Mouse (Mus musculus) midbrain, embryonic 11.5 days (tissue): ENCODE data around the gene Slc26a8. TPM values are rescaled to one million over a fixed set of nuclear protein-coding genes. Genes with fewer than 3 reads are reported as not detected.

ENCODE experiments used
- ATAC-seq: fragments of 200-750 bp; cut with Nextera tagmentation; 2 replicates; pipeline ENCODE4 v1.8.0; 2017; ENCODE audit warnings: moderate TSS enrichment, moderate library complexity; ENCODE audit not compliant: low FRiP score
- DNase-seq: peaks from one replicate; pipeline ENCODE4 v3.0.0; 2015; ENCODE audit warnings: low spot score; ENCODE audit errors: missing footprints
- H3K27ac ChIP-seq: fragments of 300-500 bp; sonication (generic); 2 replicates; pipeline ENCODE4 v1.5.1; 2014; ENCODE audit warnings: low read depth, low read length
- H3K27me3 ChIP-seq: fragments of 300-500 bp; sonication (generic); 2 replicates; pipeline ENCODE4 v1.6.1; 2014; ENCODE audit warnings: mild to moderate bottlenecking, low read length, moderate library complexity, mixed read lengths; ENCODE audit not compliant: control insufficient read depth, insufficient read depth
- H3K36me3 ChIP-seq: fragments of 300-500 bp; sonication (generic); 2 replicates; pipeline ENCODE4 v1.6.1; 2014; ENCODE audit warnings: mild to moderate bottlenecking, low read length, moderate library complexity, mixed read lengths; ENCODE audit not compliant: control insufficient read depth, insufficient read depth
- H3K4me1 ChIP-seq: fragments of 300-500 bp; sonication (generic); 2 replicates; pipeline ENCODE4 v1.6.1; 2014; ENCODE audit warnings: low read length; ENCODE audit not compliant: control insufficient read depth, insufficient read depth
- H3K4me2 ChIP-seq: fragments of 300-500 bp; sonication (generic); 2 replicates; pipeline ENCODE4 v1.6.1; 2014; ENCODE audit warnings: mild to moderate bottlenecking, moderate library complexity
- H3K4me3 ChIP-seq: fragments of 300-500 bp; sonication (generic); 2 replicates; pipeline ENCODE4 v1.5.1; 2014; ENCODE audit warnings: low read depth, low read length
- H3K9ac ChIP-seq: fragments of 300-500 bp; sonication (generic); 2 replicates; pipeline ENCODE4 v1.6.1; 2014; ENCODE audit warnings: low read length
- H3K9me3 ChIP-seq: fragments of 300-500 bp; sonication (generic); 2 replicates; pipeline ENCODE4 v1.6.1; 2016; ENCODE audit warnings: low read length; ENCODE audit not compliant: control insufficient read depth
- WGBS: fragments of 180-500 bp; shearing (Covaris S2); extraction: QIAGEN DNeasy Blood & Tissue Kit; methylation state at CpG from one replicate; pipeline ENCODE4 v1.1.7; 2014; 5-methylcytosine and 5-hydroxymethylcytosine counted together
- polyA plus RNA-seq: library from polyadenylated mRNA; unstranded; fragments of >200 nt; fragmentation: Nextera tagmentation; extraction: Ambion mirVana; gene quantifications from 2 replicates; pipeline ENCODE4 v1.2.1, GENCODE M21; 2014

Gene Slc26a8
- polyA plus RNA-seq, 1 experiment from 2014 or later: 0.75 TPM

DNA sequence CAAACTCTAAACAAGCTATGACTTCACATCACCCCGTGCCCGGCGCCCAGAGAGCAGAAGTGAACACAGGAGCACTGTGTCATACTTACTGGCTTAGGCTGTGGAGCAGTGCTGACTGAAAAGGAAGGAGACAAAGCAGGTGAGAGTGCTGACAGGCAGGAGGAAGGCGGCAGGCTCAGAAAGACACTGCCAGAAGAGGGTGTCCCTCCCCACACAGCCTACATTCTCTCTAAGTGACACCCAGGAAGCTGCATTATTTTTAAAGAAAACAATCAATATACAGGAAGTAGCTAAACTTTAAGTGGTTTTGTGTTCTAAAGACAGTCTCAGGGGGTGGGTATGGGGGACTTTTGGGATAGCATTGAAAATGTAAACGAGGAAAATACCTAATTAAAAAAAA lies 89.3 kb downstream of the Slc26a8 start:
- Histone ChIP-seq H3K27me3 (no peaks in the 10 kb centered on the region), H3K4me3 (no peak overlapping the region), H3K4me2 (no peak overlapping the region), H3K36me3 (peaks cover 51% of the 10 kb centered on the region), H3K4me1 (no peaks in the 10 kb centered on the region), H3K9me3 (no peaks in the 10 kb centered on the region), H3K9ac (no peak overlapping the region), H3K27ac (no peak overlapping the region)
- no peak for ATAC-seq
- DNase-seq: no peak
- 94% methylated on average over 5 of the region's 5 CpGs for WGBS

DNA sequence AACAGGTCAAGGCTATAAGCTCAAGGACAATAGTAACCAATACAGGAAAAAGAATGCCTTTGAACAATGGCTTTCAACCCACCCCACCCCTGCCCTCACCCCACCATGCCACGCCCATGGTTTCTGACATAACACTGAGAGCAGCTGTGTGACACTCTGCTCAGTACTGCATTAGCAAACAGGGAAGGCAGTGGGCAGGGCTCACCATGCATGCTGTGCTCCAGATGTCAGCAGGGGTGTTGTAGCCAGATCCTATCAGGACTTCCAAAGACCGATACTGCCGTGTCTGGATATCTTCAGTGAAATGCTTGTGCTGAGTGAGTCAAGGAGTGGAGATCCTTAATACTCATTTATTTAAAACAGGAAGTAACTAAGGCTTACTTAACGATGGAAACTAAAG lies 96.1 kb downstream of the Slc26a8 start:
- no peak overlapping the region for H3K4me2 ChIP-seq
- WGBS: 76% methylated on average over 4 of the region's 4 CpGs
- H3K27ac ChIP-seq: no peak overlapping the region
- no peak overlapping the region for H3K4me3 ChIP-seq
- no peaks in the 10 kb centered on the region for H3K27me3 ChIP-seq
- DNase-seq (no peak), ATAC-seq (no peak)
- no peaks in the 10 kb centered on the region for H3K9me3 ChIP-seq
- no peaks in the 10 kb centered on the region for H3K4me1 ChIP-seq
- no peak overlapping the region for H3K9ac ChIP-seq
- peaks cover 47% of the 10 kb centered on the region for H3K36me3 ChIP-seq

DNA sequence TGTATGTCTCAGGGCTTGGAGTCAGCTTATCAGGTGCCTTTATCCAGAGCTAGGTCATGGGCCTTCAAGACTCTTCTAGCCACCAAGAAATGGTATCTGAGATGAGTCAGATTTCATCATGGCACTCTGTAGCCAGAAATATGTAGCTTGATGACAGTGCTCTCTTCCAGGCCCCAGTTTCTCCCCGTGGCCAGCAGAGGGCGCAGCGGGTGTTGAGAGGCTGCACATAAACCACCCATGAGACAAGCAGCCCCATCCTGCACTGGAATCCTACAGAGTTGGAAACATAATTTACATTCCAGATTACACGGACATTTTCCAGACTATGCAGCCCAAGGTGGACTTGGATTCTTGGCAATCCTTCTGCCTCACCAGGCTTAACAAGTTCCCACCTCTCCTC lies 97.0 kb downstream of the Slc26a8 start:
- H3K36me3 ChIP-seq: peaks cover 50% of the 10 kb centered on the region
- WGBS: 22% methylated on average over 4 of the region's 4 CpGs
- peak; percentile 94 for DNase-seq

DNA sequence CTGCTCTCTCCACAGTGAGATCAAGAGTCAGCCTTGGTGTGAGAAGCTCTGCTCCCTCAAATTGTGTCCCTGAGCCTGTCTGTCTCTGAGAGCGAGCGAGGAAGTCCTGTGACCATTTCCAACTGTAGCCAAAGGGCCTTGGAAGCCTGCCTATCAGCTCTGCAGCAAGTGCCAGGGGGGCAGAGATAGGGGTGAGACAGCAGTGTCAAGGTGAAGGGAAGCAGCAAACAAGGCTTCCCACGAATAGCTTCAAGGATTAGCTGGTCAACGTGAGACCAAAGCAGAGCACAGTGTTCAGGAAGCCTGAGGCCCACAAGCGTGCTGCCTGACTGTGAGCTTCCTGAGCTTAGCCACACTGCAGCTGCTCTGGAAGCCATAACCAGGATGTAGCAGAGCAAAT lies 98.6 kb downstream of the Slc26a8 start:
- DNase-seq (no peak), ATAC-seq (no peak)
- Histone ChIP-seq H3K4me2 (no peak overlapping the region), H3K27ac (no peak overlapping the region), H3K4me1 (no peaks in the 10 kb centered on the region), H3K9me3 (no peaks in the 10 kb centered on the region), H3K9ac (no peak overlapping the region), H3K36me3 (peaks cover 39% of the 10 kb centered on the region), H3K4me3 (no peak overlapping the region), H3K27me3 (no peaks in the 10 kb centered on the region)
- WGBS: 93% methylated on average over 5 of the region's 5 CpGs

More for the DNA sequence above, 97.0 kb downstream of the Slc26a8 start:
- Histone ChIP-seq H3K4me3 (no peak overlapping the region), H3K27ac (no peak overlapping the region), H3K4me1 (no peaks in the 10 kb centered on the region), H3K27me3 (no peaks in the 10 kb centered on the region), H3K9me3 (no peaks in the 10 kb centered on the region), H3K9ac (no peak overlapping the region), H3K4me2 (no peak overlapping the region)
- no peak for ATAC-seq

- peaks cover 36% of the 10 kb centered on the region for H3K36me3 ChIP-seq
- H3K4me3 ChIP-seq: no peak overlapping the region
- DNase-seq (no peak), ATAC-seq (no peak)
- H3K9me3 ChIP-seq: no peaks in the 10 kb centered on the region
- no peak overlapping the region for H3K9ac ChIP-seq
- H3K27ac ChIP-seq: no peak overlapping the region
- no peaks in the 10 kb centered on the region for H3K27me3 ChIP-seq
- no peak overlapping the region for H3K4me2 ChIP-seq
- no peaks in the 10 kb centered on the region for H3K4me1 ChIP-seq
- WGBS: 88% methylated on average over 3 of the region's 3 CpGs
Observed at GRCm38 (mm10) chr17:28590596-28590995, 99.4 kb downstream of the Slc26a8 start.

- H3K36me3 ChIP-seq: peaks cover 32% of the 10 kb centered on the region
- no peaks in the 10 kb centered on the region for H3K4me1 ChIP-seq
- no peaks in the 10 kb centered on the region for H3K27me3 ChIP-seq
- WGBS: 84% methylated on average over 2 of the region's 2 CpGs
- ATAC-seq (no peak), DNase-seq (no peak)
- H3K4me2 ChIP-seq: no peak overlapping the region
- no peak overlapping the region for H3K9ac ChIP-seq
- H3K9me3 ChIP-seq: no peaks in the 10 kb centered on the region
- H3K27ac ChIP-seq: no peak overlapping the region
- no peak overlapping the region for H3K4me3 ChIP-seq
Observed at GRCm38 (mm10) chr17:28588591-28588990, 101.4 kb downstream of the Slc26a8 start.

Other genes starting within 250 kb of the Slc26a8 start
- gene Fkbp5, start 172.7 kb downstream of the Slc26a8 start, polyA plus RNA-seq: 9.8 and 10.9 TPM in 2 replicates
- not detected in 2 replicates for gene Armc12, start 159.4 kb downstream of the Slc26a8 start, polyA plus RNA-seq
- not detected in 2 replicates for gene Clpsl2, start 140.8 kb downstream of the Slc26a8 start, polyA plus RNA-seq
- not detected in 2 replicates for gene Clps, start 129.5 kb downstream of the Slc26a8 start, polyA plus RNA-seq
- gene Lhfpl5, start 114.6 kb downstream of the Slc26a8 start, polyA plus RNA-seq: 1.4 and 2.0 TPM in 2 replicates
- gene Srpk1, start 67.5 kb downstream of the Slc26a8 start, polyA plus RNA-seq: 124 and 135 TPM in 2 replicates
- gene Mapk14, start 1.1 kb upstream of the Slc26a8 start, polyA plus RNA-seq: 39.4 and 47.2 TPM in 2 replicates
- 0.66 and 0.78 TPM in 2 replicates for gene AC170998.1, start 35.9 kb upstream of the Slc26a8 start, polyA plus RNA-seq
- gene Mapk13, start 79.1 kb upstream of the Slc26a8 start, polyA plus RNA-seq: 1.1 and 1.2 TPM in 2 replicates
- gene Brpf3, start 110.9 kb upstream of the Slc26a8 start, polyA plus RNA-seq: 6.5 and 9.7 TPM in 2 replicates
- not detected in 2 replicates for gene Pnpla1, start 168.2 kb upstream of the Slc26a8 start, polyA plus RNA-seq
- gene 4930539E08Rik, start 225.1 kb upstream of the Slc26a8 start, polyA plus RNA-seq: 0.10 TPM in 1 of 2 replicates, not detected in the other